ENCODE assay signal across 8 mouse cellular contexts in genomic region chr8:78507979-78508718, GRCm38 (mm10). TPM values are rescaled to one million over a fixed set of nuclear protein-coding genes. Genes with fewer than 3 reads are reported as not detected.
DNase-seq lines count a peak whose midpoint lies in the region; ATAC-seq and TF ChIP-seq lines count a peak whose summit lies in the region.

No protein-coding gene starts in this region.

- peak overlapping the region; percentile 57 for H3K4me2 ChIP-seq in forebrain, embryonic 16.5 days (ENCODE audit: low read length)
- peak overlapping the region; percentile 88 for H3K4me2 ChIP-seq in hindbrain, embryonic 16.5 days (ENCODE audit: low read length)
- H3K4me2 ChIP-seq in liver, embryonic 14.5 days (ENCODE audit: low read depth) = peak overlapping the region; percentile 84

- no peak for TF ChIP-seq EP300 in liver, embryonic 14.5 days (IDR thresholded peaks at IDR 0.05; ENCODE audit: low read depth)

- H3K27me3 ChIP-seq in forebrain, embryonic 16.5 days (replicated peaks; ENCODE audit: control insufficient read depth, insufficient read depth, low read length) = no peaks in the 10 kb centered on the region
- H3K27me3 ChIP-seq in hindbrain, embryonic 16.5 days (replicated peaks; ENCODE audit: control insufficient read depth, insufficient read depth, low read length) = no peaks in the 10 kb centered on the region
- no peaks in the 10 kb centered on the region for H3K27me3 ChIP-seq in liver, embryonic 14.5 days (ENCODE audit: control insufficient read depth, insufficient read depth, low read length)

- peaks cover 19% of the 10 kb centered on the region for H3K36me3 ChIP-seq in forebrain, embryonic 16.5 days (ENCODE audit: control insufficient read depth, insufficient read depth)
- H3K36me3 ChIP-seq in hindbrain, embryonic 16.5 days (ENCODE audit: control insufficient read depth, insufficient read depth, low read length) = peaks cover 12% of the 10 kb centered on the region
- H3K36me3 ChIP-seq in liver, embryonic 14.5 days (replicated peaks; ENCODE audit: control insufficient read depth, insufficient read depth, low read depth) = peaks cover 16% of the 10 kb centered on the region

- under 1% methylated on average over 32 of the region's 38 CpGs for WGBS in forebrain, embryonic 16.5 days
- WGBS in hindbrain, embryonic 16.5 days = under 1% methylated on average over 33 of the region's 38 CpGs
- WGBS in liver, embryonic 14.5 days (ENCODE audit: insufficient replicate concordance) = under 1% methylated on average over 36 of the region's 38 CpGs

- H3K4me1 ChIP-seq in forebrain, embryonic 16.5 days (replicated peaks; ENCODE audit: control insufficient read depth, insufficient read depth, low read length) = peaks cover 14% of the 10 kb centered on the region
- peaks cover 14% of the 10 kb centered on the region for H3K4me1 ChIP-seq in hindbrain, embryonic 16.5 days (ENCODE audit: control insufficient read depth, insufficient read depth, low read depth, low read length)
- H3K4me1 ChIP-seq in liver, embryonic 14.5 days (replicated peaks; ENCODE audit: control insufficient read depth in 2 of 2, insufficient read depth in 2 of 2, low read length in 1 of 2) = peaks cover 7 to 9% of the 10 kb centered on the region in 2 experiments; a peak in 3 of 4 replicates

- H3K27ac ChIP-seq in forebrain, embryonic 16.5 days (ENCODE audit: low read length) = peak overlapping the region; percentile 98
- peak overlapping the region; percentile 98 for H3K27ac ChIP-seq in hindbrain, embryonic 16.5 days (ENCODE audit: low read depth, low read length)
- H3K27ac ChIP-seq in liver, embryonic 14.5 days = peak overlapping the region; percentile 38

- peak overlapping the region; percentile 97 for H3K9ac ChIP-seq in forebrain, embryonic 16.5 days (replicated peaks; ENCODE audit: low read depth, low read length)
- H3K9ac ChIP-seq in hindbrain, embryonic 16.5 days (ENCODE audit: low read depth, low read length) = peak overlapping the region; percentile 96
- H3K9ac ChIP-seq in liver, embryonic 14.5 days (replicated peaks) = peak overlapping the region; percentile 88

- H3K9me3 ChIP-seq in forebrain, embryonic 16.5 days (ENCODE audit: control insufficient read depth, low read length) = no peaks in the 10 kb centered on the region
- H3K9me3 ChIP-seq in hindbrain, embryonic 16.5 days (ENCODE audit: control insufficient read depth, low read length) = no peaks in the 10 kb centered on the region
- H3K9me3 ChIP-seq in liver, embryonic 14.5 days (ENCODE audit: control insufficient read depth, low read length) = no peaks in the 10 kb centered on the region

- TF ChIP-seq CTCF in liver, embryonic 14.5 days (IDR thresholded peaks at IDR 0.05; ENCODE audit: low read depth) = no peak

- peak; percentile 24 for ATAC-seq in forebrain, embryonic 16.5 days
- peak; percentile 22 for ATAC-seq in hindbrain, embryonic 16.5 days
- peak; percentile 54 for ATAC-seq in liver, embryonic 14.5 days (ENCODE audit: insufficient read depth)

- H3K4me3 ChIP-seq in forebrain, embryonic 16.5 days (replicated peaks; ENCODE audit: low read length) = peak overlapping the region; percentile 96
- peak overlapping the region; percentile 95 for H3K4me3 ChIP-seq in hindbrain, embryonic 16.5 days (ENCODE audit: low read length)
- peak overlapping the region; percentile 94 to 98 for H3K4me3 ChIP-seq in liver, embryonic 14.5 days (ENCODE audit: insufficient read depth in 1 of 2, low read depth in 2 of 2, low read length in 2 of 2)

- peak; percentile 53 to 58 for DNase-seq in spleen, adult 18-20 months
- no peak for DNase-seq in spleen, adult 12 weeks (ENCODE audit: low spot score)
- peak; percentile 42 for DNase-seq in c-Kit-positive CD71-positive TER-119-negative erythroid progenitor cells, embryonic 14.5 days (ENCODE audit: low read depth)
- DNase-seq in liver, embryonic 14.5 days (ENCODE audit: low read depth in 3 of 3, low spot score in 3 of 3) = peak; percentile 25 to 35 (median 33)
- DNase-seq in naive thymus-derived CD4-positive, alpha-beta T cell, adult 2 months (ENCODE audit: low read depth) = peak; percentile 79
- peak; percentile 35 for DNase-seq in thymus, postnatal 0 days (ENCODE audit: low spot score)

RNA-seq across cellular contexts. Expression of gene Rbmxl1, which starts 0.5 kb away (rescaled TPM):
- polyA plus RNA-seq in forebrain, embryonic 16.5 days (2015; fragmentation: Nextera tagmentation; extraction: Ambion mirVana) = 220 and 252 TPM in 2 replicates
- polyA plus RNA-seq in hindbrain, embryonic 16.5 days (2015; fragmentation: Nextera tagmentation; extraction: Ambion mirVana) = 180 and 184 TPM in 2 replicates
- polyA plus RNA-seq in liver, embryonic 14.5 days (2012; rRNA removed) = 44.4 and 68.2 TPM in 2 replicates
- 101 TPM in 2 replicates for polyA plus RNA-seq in liver, embryonic 14.5 days (2014; fragmentation: Nextera tagmentation; extraction: Ambion mirVana)
- polyA plus RNA-seq in thymus, postnatal 0 days (2015; fragmentation: Nextera tagmentation; extraction: Ambion mirVana) = 225 and 233 TPM in 2 replicates

RNA-seq across cellular contexts. Expression of gene Slc10a7, which starts 1.0 kb away (rescaled TPM):
- 9.6 and 9.9 TPM in 2 replicates for polyA plus RNA-seq in forebrain, embryonic 16.5 days (2015; fragmentation: Nextera tagmentation; extraction: Ambion mirVana)
- 8.7 and 10.3 TPM in 2 replicates for polyA plus RNA-seq in hindbrain, embryonic 16.5 days (2015; fragmentation: Nextera tagmentation; extraction: Ambion mirVana)
- polyA plus RNA-seq in liver, embryonic 14.5 days (2012; rRNA removed) = 3.3 and 4.4 TPM in 2 replicates
- 3.3 and 3.8 TPM in 2 replicates for polyA plus RNA-seq in liver, embryonic 14.5 days (2014; fragmentation: Nextera tagmentation; extraction: Ambion mirVana)
- polyA plus RNA-seq in thymus, postnatal 0 days (2015; fragmentation: Nextera tagmentation; extraction: Ambion mirVana) = 12.3 and 13.7 TPM in 2 replicates

Comparison
In these comparisons a context has a peak if more than half of its experiments do, and no peak if none do; other contexts are left out.
1. H3K27ac ChIP-seq: peak in every context shown above with its lines; median percentile 98 in forebrain, embryonic 16.5 days; 98 in hindbrain, embryonic 16.5 days; 38 in liver, embryonic 14.5 days.